Mouse (Mus musculus) liver, embryonic 11.5 days (tissue): ENCODE results near the gene Calhm3. TPM values are rescaled to one million over a fixed set of nuclear protein-coding genes. Genes with fewer than 3 reads are reported as not detected.

Source experiments
- ATAC-seq: fragments of 200-750 bp; cut with Nextera tagmentation; replicated peaks from 2 replicates; pipeline ENCODE4 v1.8.0; 2017; ENCODE audit warnings: moderate number of reproducible peaks, mild to moderate bottlenecking, moderate TSS enrichment, moderate library complexity; ENCODE audit not compliant: low FRiP score
- DNase-seq: peaks from one replicate; pipeline ENCODE4 v3.0.0-alpha.2; 2017; ENCODE audit warnings: low spot score
- H3K27ac ChIP-seq: fragments of 300-500 bp; sonication (generic); 2 replicates; pipeline ENCODE4 v1.5.1; 2014; ENCODE audit warnings: mild to moderate bottlenecking, low read depth, low read length, control low read depth
- H3K27me3 ChIP-seq: fragments of 300-500 bp; sonication (generic); replicated peaks from 2 replicates; pipeline ENCODE4 v1.6.1; 2014; ENCODE audit warnings: low read length, mixed read lengths; ENCODE audit not compliant: control insufficient read depth, insufficient read depth
- H3K36me3 ChIP-seq: fragments of 300-500 bp; sonication (generic); 2 replicates; pipeline ENCODE4 v1.6.1; 2014; ENCODE audit warnings: mild to moderate bottlenecking, low read length, moderate library complexity, mixed read lengths; ENCODE audit not compliant: control insufficient read depth, insufficient read depth
- H3K4me1 ChIP-seq: fragments of 300-500 bp; sonication (generic); replicated peaks from 2 replicates; pipeline ENCODE4 v1.6.1; 2014; ENCODE audit warnings: low read length, mixed read lengths; ENCODE audit not compliant: control insufficient read depth, insufficient read depth
- H3K4me2 ChIP-seq: fragments of 300-500 bp; sonication (generic); 2 replicates; pipeline ENCODE4 v1.6.1; 2014; ENCODE audit warnings: mild to moderate bottlenecking, control low read depth, moderate library complexity
- H3K4me3 ChIP-seq: fragments of 300-500 bp; sonication (generic); 2 replicates; pipeline ENCODE4 v1.5.1; 2014; ENCODE audit warnings: low read depth, low read length, control low read depth
- H3K9ac ChIP-seq: fragments of 300-500 bp; sonication (generic); 2 replicates; pipeline ENCODE4 v1.6.1; 2014; ENCODE audit warnings: low read depth, low read length, control low read depth
- H3K9me3 ChIP-seq: fragments of 300-500 bp; sonication (generic); 2 replicates; pipeline ENCODE4 v1.6.1; 2016; ENCODE audit warnings: low read length, inconsistent platforms, mixed read lengths; ENCODE audit not compliant: control insufficient read depth
- WGBS: fragments of 180-500 bp; shearing (Covaris S2); extraction: QIAGEN DNeasy Blood & Tissue Kit; methylation state at CpG from one replicate; pipeline ENCODE4 v1.1.7; 2014; 5-methylcytosine and 5-hydroxymethylcytosine counted together
- polyA plus RNA-seq: library from polyadenylated mRNA; unstranded; fragments of >200 nt; fragmentation: Nextera tagmentation; extraction: Ambion mirVana; gene quantifications from 2 replicates; pipeline ENCODE4 v1.2.1, GENCODE M21; 2014

The Calhm3 gene
- polyA plus RNA-seq, 1 experiment from 2014 or later = not detected

DNA sequence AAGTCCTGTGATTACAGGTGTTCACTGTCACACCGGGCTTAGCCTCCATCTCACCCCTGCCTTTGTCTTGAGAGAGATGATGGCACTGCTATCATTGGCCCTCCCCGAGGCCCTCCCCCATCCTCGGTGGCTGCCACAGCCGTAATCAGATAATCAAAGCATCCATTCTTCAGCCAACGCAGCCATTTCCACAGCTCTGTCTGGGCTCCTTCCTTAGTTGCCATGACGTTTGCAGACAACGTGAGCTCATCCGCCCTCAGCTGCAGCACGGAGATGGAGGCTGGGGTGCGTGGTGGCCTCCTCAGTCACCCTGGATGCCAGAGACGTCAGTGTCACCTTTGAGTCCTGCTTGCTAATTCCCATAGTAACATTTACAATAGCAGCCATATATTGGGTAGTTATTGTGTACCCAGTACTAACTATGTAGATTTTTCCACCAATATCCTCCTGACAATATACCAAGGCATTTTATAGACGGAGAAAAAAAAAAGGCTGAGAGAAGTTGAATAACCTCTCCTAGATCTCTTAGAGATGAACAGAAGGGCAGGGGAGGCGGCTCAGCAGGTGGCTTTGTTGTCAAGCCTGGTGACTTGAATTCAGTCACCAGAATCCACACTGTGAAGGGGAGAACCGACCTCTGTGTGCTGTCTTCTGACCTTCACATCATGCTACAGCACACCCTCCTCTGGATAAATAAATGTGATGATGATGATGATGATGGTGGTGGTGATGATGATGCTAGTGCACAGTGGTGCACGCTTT, 29.1 kb upstream of the Calhm3 start:
- Histone ChIP-seq H3K9ac (no peak overlapping the region), H3K27me3 (no peaks in the 10 kb centered on the region), H3K4me2 (no peak overlapping the region), H3K36me3 (no peaks in the 10 kb centered on the region), H3K4me1 (no peaks in the 10 kb centered on the region), H3K27ac (no peak overlapping the region), H3K9me3 (0 out of 2 replicates have a peak, but pooled peaks cover 4% of the 10 kb centered on the region), H3K4me3 (no peak overlapping the region)
- ATAC-seq (no peak), DNase-seq (no peak)
- WGBS = 40% methylated on average over 15 of the region's 15 CpGs

GRCm38 (mm10) chr19:47184736-47185135, 27.2 kb upstream of the Calhm3 start:
- H3K4me1 ChIP-seq = no peaks in the 10 kb centered on the region
- no peak for ATAC-seq
- H3K27ac ChIP-seq = no peak overlapping the region
- no peak for DNase-seq
- no peak overlapping the region for H3K4me3 ChIP-seq
- no peaks in the 10 kb centered on the region for H3K36me3 ChIP-seq
- no peak overlapping the region for H3K4me2 ChIP-seq
- 57% methylated on average over 4 of the region's 4 CpGs for WGBS
- no peak overlapping the region for H3K9ac ChIP-seq
- peaks cover 17% of the 10 kb centered on the region for H3K27me3 ChIP-seq
- H3K9me3 ChIP-seq = 0 out of 2 replicates have a peak, but pooled peaks cover 4% of the 10 kb centered on the region

GRCm38 (mm10) chr19:47184221-47184620, 26.7 kb upstream of the Calhm3 start:
- ATAC-seq = no peak
- 64% methylated on average over 8 of the region's 8 CpGs for WGBS
- H3K4me1 ChIP-seq = no peaks in the 10 kb centered on the region

DNA sequence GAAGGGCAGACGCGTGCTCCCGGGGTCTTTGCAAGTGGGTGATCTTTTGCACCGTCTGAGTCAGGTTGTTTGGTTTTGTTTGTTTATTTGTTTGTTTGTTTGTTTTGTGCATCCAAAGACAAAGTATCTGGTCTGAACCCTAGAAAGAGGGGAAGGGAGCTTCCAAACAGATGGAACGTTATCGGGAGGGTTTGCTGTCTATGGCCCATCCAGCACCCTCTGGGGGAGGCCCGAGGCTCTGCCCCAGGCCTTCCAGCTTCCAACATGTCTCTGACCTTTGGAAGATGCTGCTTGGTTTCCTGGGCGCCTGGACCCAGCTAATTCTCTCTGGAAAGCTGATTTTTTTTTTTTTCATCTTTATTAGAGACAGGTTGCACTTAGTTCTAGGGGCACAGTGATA, 22.4 kb upstream of the Calhm3 start:
- H3K4me2 ChIP-seq = no peak overlapping the region
- 0 out of 2 replicates have a peak overlapping the region, but pooled peaks have one; percentile 66 for H3K4me3 ChIP-seq
- H3K9ac ChIP-seq = no peak overlapping the region
- H3K27ac ChIP-seq = no peak overlapping the region
- DNase-seq = no peak
- 21% methylated on average over 8 of the region's 8 CpGs for WGBS
- no peak for ATAC-seq
- peaks cover 43% of the 10 kb centered on the region for H3K27me3 ChIP-seq
- 0 out of 2 replicates have a peak, but pooled peaks cover 4% of the 10 kb centered on the region for H3K9me3 ChIP-seq
- H3K36me3 ChIP-seq = no peaks in the 10 kb centered on the region
- H3K4me1 ChIP-seq = no peaks in the 10 kb centered on the region

More at GRCm38 (mm10) chr19:47184221-47184620, 26.7 kb upstream of the Calhm3 start:
- H3K36me3 ChIP-seq = no peaks in the 10 kb centered on the region
- DNase-seq = no peak
- no peak overlapping the region for H3K4me2 ChIP-seq
- H3K9ac ChIP-seq = no peak overlapping the region
- no peak overlapping the region for H3K4me3 ChIP-seq
- peaks cover 22% of the 10 kb centered on the region for H3K27me3 ChIP-seq
- 0 out of 2 replicates have a peak, but pooled peaks cover 4% of the 10 kb centered on the region for H3K9me3 ChIP-seq
- H3K27ac ChIP-seq = no peak overlapping the region

DNA sequence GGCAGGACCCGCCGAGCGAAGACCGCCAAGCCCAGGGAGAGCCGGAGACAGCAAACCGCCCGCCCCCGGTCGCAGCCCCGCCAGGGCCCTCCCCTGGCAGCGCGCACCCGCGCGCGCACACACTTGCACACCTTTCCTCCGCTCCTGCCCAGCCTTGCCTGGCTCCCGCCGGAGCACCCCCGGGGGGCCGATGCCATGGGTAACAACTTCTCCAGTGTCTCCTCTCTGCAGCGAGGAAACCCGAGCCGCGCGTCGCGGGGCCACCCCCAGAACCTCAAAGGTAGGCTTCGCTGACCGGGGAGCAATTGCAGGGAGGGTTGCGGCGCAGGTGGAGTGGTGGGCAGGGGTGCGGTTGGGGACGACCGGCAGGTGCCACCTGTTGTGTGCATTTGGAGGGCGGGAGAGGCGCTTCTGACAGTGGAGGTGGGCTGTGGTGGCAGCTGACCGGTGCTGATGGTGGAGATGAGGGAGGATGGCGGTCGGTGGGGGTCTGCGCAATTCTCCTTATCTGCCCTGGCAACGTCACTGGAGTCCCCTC, 21.8 kb upstream of the Calhm3 start:
- peaks cover 43% of the 10 kb centered on the region for H3K27me3 ChIP-seq
- H3K27ac ChIP-seq = no peak overlapping the region
- peak; percentile 44 for DNase-seq

DNA sequence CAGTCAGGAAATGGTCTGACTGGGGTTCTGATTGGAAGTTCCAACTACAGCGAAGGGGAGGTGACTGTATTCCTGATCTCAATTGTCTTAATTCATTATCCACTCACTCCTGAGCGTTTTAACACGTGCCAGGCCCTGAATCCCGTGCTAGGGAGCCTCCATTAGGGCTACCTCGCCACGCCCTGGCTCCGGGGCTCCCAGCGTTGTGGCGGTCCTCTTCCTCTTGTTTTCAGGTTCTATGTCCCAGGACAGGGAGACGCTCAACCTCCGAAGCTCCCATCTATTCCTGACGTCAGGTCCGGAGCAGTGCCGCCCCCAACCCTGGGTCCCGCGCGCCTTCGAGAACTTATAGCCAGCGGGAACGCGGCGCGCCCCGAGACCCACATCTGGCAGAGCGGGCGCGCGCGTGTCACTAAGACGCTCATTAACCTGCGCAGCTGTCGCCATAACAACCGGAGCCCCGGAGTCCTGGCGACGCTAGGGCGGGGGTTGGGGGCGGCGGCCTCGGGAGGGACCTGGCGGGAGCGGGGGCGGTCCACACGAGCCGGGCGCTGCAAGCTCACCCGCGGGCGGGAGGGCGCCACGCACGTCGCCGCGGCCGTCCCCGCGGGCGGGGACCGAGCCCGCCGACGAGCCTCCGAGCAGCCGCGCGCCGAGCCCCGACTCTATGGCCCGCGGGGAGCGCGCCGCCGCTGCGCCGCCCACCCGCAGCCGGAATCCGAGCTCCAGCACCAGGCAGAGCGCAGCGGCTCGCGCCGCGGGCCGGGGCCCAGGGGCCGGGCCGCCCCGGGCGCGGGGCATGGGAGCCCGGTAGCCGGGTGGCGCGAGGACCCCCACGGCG, 21.1 kb upstream of the Calhm3 start, which contains the start of gene Neurl1a:
Gene Neurl1a (plus strand): TSS at position 390 of the 841 bp plus-strand sequence.
- 0 out of 2 replicates have a peak, but pooled peaks cover 4% of the 10 kb centered on the region for H3K9me3 ChIP-seq
- DNase-seq = peak; percentile 57
- H3K4me1 ChIP-seq = no peaks in the 10 kb centered on the region
- H3K27me3 ChIP-seq = peaks cover 43% of the 10 kb centered on the region
- H3K9ac ChIP-seq = peak within 1 kb of the TSS; percentile 30; the same call in 1 of the 2 replicates
- WGBS = under 1% methylated on average over 97 of the region's 98 CpGs
- no peak within 1 kb of the TSS for H3K27ac ChIP-seq
- H3K4me2 ChIP-seq = peak within 1 kb of the TSS; percentile 94
- ATAC-seq = no peak; the same call in 1 of the 2 replicates
- peak within 1 kb of the TSS; percentile 66 for H3K4me3 ChIP-seq
- H3K36me3 ChIP-seq = no peaks in the 10 kb centered on the region

More for the DNA sequence above, 21.8 kb upstream of the Calhm3 start:
- Histone ChIP-seq H3K36me3 (no peaks in the 10 kb centered on the region), H3K4me3 (peak overlapping the region; percentile 66), H3K4me2 (peak overlapping the region; percentile 94), H3K9me3 (0 out of 2 replicates have a peak, but pooled peaks cover 4% of the 10 kb centered on the region), H3K4me1 (no peaks in the 10 kb centered on the region), H3K9ac (no peak overlapping the region)
- WGBS = 1% methylated on average over 41 of the region's 42 CpGs
- no peak for ATAC-seq

GRCm38 (mm10) chr19:47178001-47178400, 20.4 kb upstream of the Calhm3 start:
- Histone ChIP-seq H3K36me3 (no peaks in the 10 kb centered on the region), H3K9me3 (0 out of 2 replicates have a peak, but pooled peaks cover 4% of the 10 kb centered on the region), H3K4me2 (peak overlapping the region; percentile 94), H3K9ac (no peak overlapping the region), H3K4me3 (peak overlapping the region; percentile 66), H3K27ac (no peak overlapping the region), H3K4me1 (no peaks in the 10 kb centered on the region), H3K27me3 (peaks cover 43% of the 10 kb centered on the region)
- ATAC-seq (no peak), DNase-seq (no peak)
- WGBS = 16% methylated on average over 10 of the region's 10 CpGs

DNA sequence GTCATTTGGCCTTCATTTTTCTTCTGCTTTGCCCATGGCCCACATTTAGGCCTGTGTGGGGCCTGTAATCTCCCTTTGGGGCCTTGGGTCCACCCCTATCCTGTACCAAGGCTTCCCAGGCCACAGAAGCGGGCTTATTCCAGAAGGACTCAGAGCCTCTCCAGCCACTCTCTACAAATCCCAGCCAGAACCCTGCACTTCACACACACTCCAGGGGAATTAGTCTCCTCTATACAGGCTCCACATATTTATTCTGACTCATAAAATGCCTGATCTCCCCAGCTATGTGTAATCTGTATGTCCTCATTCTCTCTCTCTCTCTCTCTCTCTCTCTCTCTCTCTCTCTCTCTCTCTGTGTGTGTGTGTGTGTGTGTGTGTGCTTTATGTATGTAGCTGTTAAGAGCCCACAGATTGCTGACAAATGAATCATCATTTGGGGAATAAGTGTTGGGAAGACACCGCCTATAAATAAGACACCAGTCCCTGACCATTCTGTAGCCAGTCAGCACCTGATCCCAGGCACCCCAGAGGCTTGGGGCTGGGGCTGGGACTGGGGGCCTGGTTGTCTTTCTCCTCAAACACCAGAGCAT, 19.4 kb upstream of the Calhm3 start:
- Histone ChIP-seq H3K4me3 (no peak overlapping the region), H3K27me3 (peaks cover 43% of the 10 kb centered on the region), H3K4me2 (no peak overlapping the region), H3K36me3 (no peaks in the 10 kb centered on the region), H3K9ac (no peak overlapping the region), H3K9me3 (0 out of 2 replicates have a peak, but pooled peaks cover 2% of the 10 kb centered on the region), H3K27ac (no peak overlapping the region), H3K4me1 (no peaks in the 10 kb centered on the region)
- ATAC-seq (no peak), DNase-seq (no peak)
- WGBS = 83% methylated on average over 2 of the region's 2 CpGs
